15 mouse cellular contexts compared by ENCODE assay signal in genomic region chr1:105785146-105785545, GRCm38 (mm10). TPM values are rescaled to one million over a fixed set of nuclear protein-coding genes. Genes with fewer than 3 reads are reported as not detected.
DNase-seq lines count a peak whose midpoint lies in the region; ATAC-seq and TF ChIP-seq lines count a peak whose summit lies in the region.
"Had no signal": no experiment of that assay in that cellular context is flagged by ENCODE, and none has a peak within 500 bp of the region (broad histone marks: within the 10 kb centered on the region; RNA-seq: fewer than 3 reads in every experiment).

No protein-coding gene starts in this region.

- H3K9me3 ChIP-seq in intestine, embryonic 16.5 days (ENCODE audit: control insufficient read depth, low read length), result no peaks in the 10 kb centered on the region
- H3K9me3 ChIP-seq in forebrain, embryonic 13.5 days (replicated peaks), result no peaks in the 10 kb centered on the region
- H3K9me3 ChIP-seq: forebrain, embryonic 10.5 days; midbrain, embryonic 12.5 days had no signal

- no peaks in the 10 kb centered on the region for H3K27me3 ChIP-seq in kidney, adult 2 months (replicated peaks; ENCODE audit: control insufficient read depth, insufficient read depth, low read length)
- no peaks in the 10 kb centered on the region for H3K27me3 ChIP-seq in intestine, embryonic 16.5 days (replicated peaks; ENCODE audit: control insufficient read depth, insufficient read depth, low read length)
- H3K27me3 ChIP-seq in forebrain, embryonic 13.5 days, result peaks cover 23% of the 10 kb centered on the region

- no peak for TF ChIP-seq CTCF in kidney, adult 2 months (conservative IDR thresholded peaks at IDR 0.05; ENCODE audit: insufficient read depth, insufficient read length, low read depth, low read length)

- intact Hi-C loops in left cerebral cortex, postnatal 36 days (cut with DNase I), result no loop called here

- H3K36me3 ChIP-seq in kidney, adult 2 months (ENCODE audit: control insufficient read depth, insufficient read depth, low read length), result no peaks in the 10 kb centered on the region
- H3K36me3 ChIP-seq in intestine, embryonic 16.5 days (ENCODE audit: control insufficient read depth, insufficient read depth, low read length), result no peaks in the 10 kb centered on the region
- no peaks in the 10 kb centered on the region for H3K36me3 ChIP-seq in forebrain, embryonic 13.5 days (ENCODE audit: poor library complexity, severe bottlenecking)
- H3K36me3 ChIP-seq: forebrain, embryonic 10.5 days; midbrain, embryonic 12.5 days had no signal

- no peak for TF ChIP-seq POLR2A in kidney, adult 2 months (IDR thresholded peaks at IDR 0.05; ENCODE audit: low read depth, low read length)

- no peak overlapping the region for H3K4me3 ChIP-seq in kidney, adult 2 months (ENCODE audit: insufficient read depth, low read depth, low read length)
- peak overlapping the region; percentile 19 for H3K4me3 ChIP-seq in intestine, embryonic 16.5 days (ENCODE audit: low read length)
- H3K4me3 ChIP-seq in forebrain, embryonic 13.5 days, result no peak overlapping the region
- H3K4me3 ChIP-seq: forebrain, embryonic 10.5 days; left cerebral cortex, adult 2 months; midbrain, embryonic 12.5 days; myocyte had no signal

- H3K4me2 ChIP-seq in intestine, embryonic 16.5 days (ENCODE audit: low read depth, low read length), result peak overlapping the region; percentile 53
- no peak overlapping the region for H3K4me2 ChIP-seq in forebrain, embryonic 13.5 days
- H3K4me2 ChIP-seq: midbrain, embryonic 12.5 days had no signal

- 72% methylated on average over 4 of the region's 4 CpGs for WGBS in kidney, adult 2 months
- 52% methylated on average over 4 of the region's 4 CpGs for WGBS in intestine, embryonic 16.5 days
- WGBS in forebrain, embryonic 13.5 days, result 92% methylated on average over 4 of the region's 4 CpGs

- H3K9ac ChIP-seq in intestine, embryonic 16.5 days (ENCODE audit: low read depth, low read length), result peak overlapping the region; percentile 55
- H3K9ac ChIP-seq in forebrain, embryonic 13.5 days, result no peak overlapping the region
- H3K9ac ChIP-seq: midbrain, embryonic 12.5 days had no signal

- peak; percentile 66 for DNase-seq in kidney, adult 2 months
- DNase-seq in kidney, adult 8-10 months, result no peak
- DNase-seq in kidney, postnatal 36 days, result peak; percentile 34 to 45
- peak; percentile 21 to 47 for DNase-seq in lung, postnatal 4 days
- DNase-seq in left cerebral cortex, postnatal 36 days (ENCODE audit: low spot score in 2 of 2), result no peak
- no peak for DNase-seq in neural tube, embryonic 10.5 days (ENCODE audit: extremely low spot score, low spot score)
- DNase-seq: cerebellum, adult 18-20 months; right cerebral cortex, adult 18-20 months had no signal

- H3K4me1 ChIP-seq in kidney, adult 2 months (ENCODE audit: control insufficient read depth, insufficient read depth, low read length), result no peaks in the 10 kb centered on the region
- H3K4me1 ChIP-seq in intestine, embryonic 16.5 days (ENCODE audit: control insufficient read depth, insufficient read depth, low read length), result peaks cover 26% of the 10 kb centered on the region
- peaks cover 8% of the 10 kb centered on the region for H3K4me1 ChIP-seq in forebrain, embryonic 13.5 days

- H3K27ac ChIP-seq in kidney, adult 2 months (ENCODE audit: insufficient read depth, low read depth, low read length), result 0 out of 2 replicates have a peak overlapping the region, but pooled peaks have one; percentile 61
- peak overlapping the region; percentile 96 for H3K27ac ChIP-seq in intestine, embryonic 16.5 days (ENCODE audit: low read length)
- no peak overlapping the region for H3K27ac ChIP-seq in forebrain, embryonic 13.5 days
- H3K27ac ChIP-seq: forebrain, embryonic 10.5 days; left cerebral cortex, adult 2 months; midbrain, embryonic 12.5 days had no signal

- ATAC-seq in intestine, embryonic 16.5 days, result no peak
- ATAC-seq in forebrain, embryonic 13.5 days, result no peak
- ATAC-seq: hindbrain, embryonic 16.5 days had no signal

RNA-seq across cellular contexts. Expression of gene Tnfrsf11a, which starts 4.6 kb away (rescaled TPM):
- 2.6 and 3.0 TPM in 2 replicates for polyA plus RNA-seq in kidney, adult 2 months (2012; rRNA removed)
- polyA plus RNA-seq in intestine, embryonic 16.5 days (2015; fragmentation: Nextera tagmentation; extraction: Ambion mirVana), result 7.0 and 8.4 TPM in 2 replicates
- 1 to 10 TPM; 7.9 to 8.7 TPM for total RNA-seq in left cerebral cortex, postnatal 36 days (2021)
- 0.11 and 0.46 TPM in 2 replicates for polyA plus RNA-seq in forebrain, embryonic 13.5 days (2015; fragmentation: Nextera tagmentation; extraction: Ambion mirVana)

Comparison
In these comparisons a context has a peak if more than half of its experiments do, and no peak if none do; other contexts are left out.
1. DNase-seq: peak in kidney, adult 2 months (single experiment), kidney, postnatal 36 days (2 of 2) and lung, postnatal 4 days (2 of 2); none in kidney, adult 8-10 months (0 of 2), left cerebral cortex, postnatal 36 days (0 of 2) and neural tube, embryonic 10.5 days (single experiment).